Mouse (Mus musculus): ENCODE measurements around the gene Krtap5-3.

DNA sequence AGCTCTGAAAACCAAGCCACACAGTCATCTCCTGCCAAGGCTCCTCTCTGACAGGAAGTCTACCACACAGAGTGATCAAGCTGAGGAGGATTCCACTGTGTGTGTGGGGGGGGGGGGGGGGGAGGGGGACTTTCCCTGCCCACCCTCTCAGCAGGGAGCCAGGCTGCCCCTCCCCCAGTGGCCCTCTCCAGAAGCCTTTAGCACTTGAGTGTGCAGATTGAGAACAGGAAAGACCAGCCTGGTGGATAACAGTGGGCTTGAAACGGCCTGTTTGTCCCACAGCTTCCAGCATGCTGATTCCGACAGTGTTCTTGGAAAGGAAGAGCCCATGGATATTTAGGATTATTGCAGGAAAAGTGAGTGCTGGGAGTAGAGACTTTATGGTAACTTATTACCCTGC is 23.4 kb downstream of the Krtap5-3 start:
- TF ChIP-seq E2F4 (IDR thresholded peaks at IDR 0.05; ENCODE audit: insufficient read depth) (no peak), POLR2A (IDR thresholded peaks at IDR 0.05; ENCODE audit: insufficient read length, low read depth) (no peak)

Data from myocyte (in vitro differentiated cells).